Mouse (Mus musculus) limb, embryonic 14.5 days (tissue): ENCODE results near the gene Pde8a. TPM values are rescaled to one million over a fixed set of nuclear protein-coding genes. Genes with fewer than 3 reads are reported as not detected.

Experiments
- ATAC-seq: fragments of 200-750 bp; cut with Nextera tagmentation; 2 replicates; pipeline ENCODE4 v1.8.0; 2017; ENCODE audit warnings: low read depth, moderate number of reproducible peaks, moderate TSS enrichment; ENCODE audit not compliant: low FRiP score
- DNase-seq: peaks from one replicate; pipeline ENCODE4 v3.0.0-alpha.2; 2015; ENCODE audit warnings: low spot score
- H3K27ac ChIP-seq: fragments of 300-500 bp; sonication (generic); replicated peaks from 2 replicates; pipeline ENCODE4 v1.5.1; 2014; ENCODE audit warnings: low read depth, mild to moderate bottlenecking, low read length, moderate library complexity, mixed read lengths
- H3K27me3 ChIP-seq: fragments of 300-500 bp; sonication (generic); 2 replicates; pipeline ENCODE4 v1.6.1; 2014; ENCODE audit warnings: low read length, mixed read lengths; ENCODE audit not compliant: control insufficient read depth, insufficient read depth
- H3K36me3 ChIP-seq: fragments of 300-500 bp; sonication (generic); 2 replicates; pipeline ENCODE4 v1.6.1; 2014; ENCODE audit warnings: mild to moderate bottlenecking, low read length, moderate library complexity, mixed read lengths; ENCODE audit not compliant: control insufficient read depth, insufficient read depth
- H3K4me1 ChIP-seq: fragments of 300-500 bp; sonication (generic); 2 replicates; pipeline ENCODE4 v1.6.1; 2014; ENCODE audit warnings: antibody characterized with exemption, low read length, mixed read lengths; ENCODE audit not compliant: control insufficient read depth, insufficient read depth
- H3K4me2 ChIP-seq: fragments of 300-500 bp; sonication (generic); replicated peaks from 2 replicates; pipeline ENCODE4 v1.6.1; 2014; ENCODE audit warnings: low read depth, mild to moderate bottlenecking, low read length, moderate library complexity; ENCODE audit not compliant: severe bottlenecking
- H3K4me3 ChIP-seq: fragments of 300-500 bp; sonication (generic); replicated peaks from 2 replicates; pipeline ENCODE4 v1.5.1; 2014; ENCODE audit warnings: low read length
- H3K9ac ChIP-seq: fragments of 300-500 bp; sonication (generic); 2 replicates; pipeline ENCODE4 v1.6.1; 2014; ENCODE audit warnings: mild to moderate bottlenecking, low read depth, low read length, moderate library complexity; ENCODE audit not compliant: severe bottlenecking
- H3K9me3 ChIP-seq: fragments of 300-500 bp; sonication (generic); 2 replicates; pipeline ENCODE4 v1.6.1; 2016; ENCODE audit warnings: low read length; ENCODE audit not compliant: control insufficient read depth
- POLR2A ChIP-seq: fragments of 200-500 bp; IDR thresholded peaks from 2 replicates; pipeline ENCODE4 v1.8.0; 2012; ENCODE audit warnings: inconsistent platforms, mild to moderate bottlenecking, moderate library complexity, borderline replicate concordance; ENCODE audit not compliant: insufficient read depth, insufficient read length; ENCODE audit errors: extremely low read depth
- WGBS: fragments of 180-500 bp; shearing (Covaris S2); extraction: QIAGEN DNeasy Blood & Tissue Kit; methylation state at CpG from one replicate; pipeline ENCODE4 v1.1.7; 2014; 5-methylcytosine and 5-hydroxymethylcytosine counted together
- polyA plus RNA-seq, 2 experiments: library from polyadenylated mRNA; depleted of rRNA in 1 of 2; stranded (reverse) in 1 of 2; unstranded in 1 of 2; fragments of >200 nt; fragmentation: Nextera tagmentation in 1 of 2; extraction: Ambion mirVana in 1 of 2; gene quantifications; 2 replicates each; pipeline versions ENCODE4 v1.2.1 to v1.2.3; 2012 to 2014

Gene Pde8a
- polyA plus RNA-seq, 2 experiments: 5.5 to 8.1 TPM

DNA sequence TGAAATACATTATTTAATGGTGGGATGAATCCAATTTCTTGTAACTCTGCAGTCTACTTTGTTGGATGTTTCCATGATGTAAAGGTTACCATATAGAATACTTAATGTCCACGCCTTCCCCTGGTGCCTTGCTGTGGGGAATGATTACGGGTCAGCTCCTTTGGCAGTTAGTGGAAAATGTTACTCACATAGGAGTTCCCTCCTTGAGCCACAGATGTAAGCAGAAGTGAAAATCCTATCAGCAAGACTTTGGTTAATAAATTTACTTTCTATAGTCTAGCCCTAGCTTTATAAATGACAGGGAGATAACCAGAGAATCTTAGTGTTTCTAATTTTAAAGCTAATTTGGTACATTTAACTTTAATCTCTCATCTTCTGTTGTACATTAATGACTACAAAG, 81.8 kb downstream of the Pde8a start:
- ATAC-seq (no peak), DNase-seq (no peak)
- no peak for TF ChIP-seq POLR2A
- WGBS: 77% methylated on average over 2 of the region's 2 CpGs
- Histone ChIP-seq H3K4me3 (no peak overlapping the region), H3K4me1 (peaks cover 7% of the 10 kb centered on the region), H3K27ac (no peak overlapping the region), H3K27me3 (no peaks in the 10 kb centered on the region), H3K9me3 (no peaks in the 10 kb centered on the region), H3K4me2 (no peak overlapping the region), H3K9ac (no peak overlapping the region), H3K36me3 (no peaks in the 10 kb centered on the region)

DNA sequence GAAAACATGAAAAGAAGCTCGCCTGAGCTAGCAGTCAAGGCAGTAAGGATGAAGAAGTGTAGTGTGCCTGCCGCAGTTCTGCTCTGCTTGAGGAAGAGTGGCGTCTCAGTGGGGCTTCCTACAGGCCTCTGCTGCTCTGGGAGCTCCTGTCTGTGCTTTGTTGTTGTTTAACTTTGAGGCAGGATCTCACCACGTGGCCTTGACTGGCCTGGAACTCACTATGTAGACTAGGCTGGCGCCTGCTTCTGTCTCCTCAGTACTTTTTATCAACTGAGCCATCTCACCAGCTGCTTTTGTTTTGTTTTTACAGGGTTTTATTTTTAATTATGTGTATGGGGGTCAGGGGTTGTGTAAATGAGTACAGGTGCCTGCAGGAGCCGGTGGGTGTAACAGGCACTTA, 84.8 kb downstream of the Pde8a start:
- 22% methylated on average over 6 of the region's 6 CpGs for WGBS
- H3K4me1 ChIP-seq: peaks cover 7% of the 10 kb centered on the region
- H3K4me3 ChIP-seq: no peak overlapping the region
- H3K27me3 ChIP-seq: no peaks in the 10 kb centered on the region
- H3K36me3 ChIP-seq: no peaks in the 10 kb centered on the region
- no peak overlapping the region for H3K4me2 ChIP-seq
- no peak overlapping the region for H3K9ac ChIP-seq
- DNase-seq: no peak
- H3K27ac ChIP-seq: no peak overlapping the region
- no peak for ATAC-seq
- TF ChIP-seq POLR2A: no peak
- H3K9me3 ChIP-seq: no peaks in the 10 kb centered on the region

DNA sequence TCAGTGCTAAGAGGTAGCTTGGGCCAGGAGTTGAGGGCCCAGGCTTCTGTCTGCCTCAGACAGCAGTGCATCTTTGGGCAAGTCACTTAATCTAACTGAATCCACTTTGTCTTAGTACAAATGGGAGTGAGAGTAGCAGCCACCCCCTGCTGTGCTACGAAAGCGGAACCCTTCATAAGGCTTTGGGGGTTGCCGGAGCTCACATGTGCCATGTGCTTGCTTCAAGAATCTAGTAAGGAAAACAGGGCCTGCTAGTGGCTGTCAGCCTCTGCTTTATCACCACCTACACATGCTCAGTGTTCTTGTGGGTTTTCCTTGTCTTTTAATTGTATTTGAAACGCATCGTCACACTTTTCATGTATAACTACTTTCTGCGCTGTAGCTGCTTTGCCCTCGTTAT, 87.9 kb downstream of the Pde8a start:
- TF ChIP-seq POLR2A: no peak
- no peaks in the 10 kb centered on the region for H3K36me3 ChIP-seq
- no peak for ATAC-seq
- no peak overlapping the region for H3K4me3 ChIP-seq
- DNase-seq: no peak
- H3K27me3 ChIP-seq: no peaks in the 10 kb centered on the region
- no peak overlapping the region for H3K9ac ChIP-seq
- no peak overlapping the region for H3K4me2 ChIP-seq
- H3K27ac ChIP-seq: no peak overlapping the region
- WGBS: 37% methylated on average over 7 of the region's 7 CpGs
- no peaks in the 10 kb centered on the region for H3K4me1 ChIP-seq
- H3K9me3 ChIP-seq: no peaks in the 10 kb centered on the region

DNA sequence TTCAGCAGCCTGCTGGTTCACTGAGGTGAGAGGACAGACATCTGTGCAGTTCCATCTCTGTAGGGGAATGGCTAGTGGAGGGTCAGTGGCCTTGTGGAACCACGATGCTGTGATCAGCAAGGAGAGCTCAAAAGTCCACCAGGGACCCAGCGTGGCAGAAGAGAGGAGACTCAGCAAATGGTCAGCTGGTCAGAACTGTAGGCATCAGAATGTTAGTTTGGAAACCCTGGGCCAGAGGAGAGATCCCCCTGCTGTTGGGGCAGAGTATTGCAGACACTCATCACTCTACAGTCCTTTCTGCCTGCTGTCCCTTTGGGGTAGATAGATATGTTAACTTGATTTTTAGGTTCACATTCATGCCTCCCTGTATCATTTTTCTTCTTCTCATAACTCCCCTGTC, 90.3 kb downstream of the Pde8a start:
- no peak for DNase-seq
- H3K4me2 ChIP-seq: no peak overlapping the region
- H3K4me1 ChIP-seq: no peaks in the 10 kb centered on the region
- no peak for TF ChIP-seq POLR2A
- H3K36me3 ChIP-seq: no peaks in the 10 kb centered on the region
- no peaks in the 10 kb centered on the region for H3K9me3 ChIP-seq
- no peak overlapping the region for H3K4me3 ChIP-seq
- 87% methylated on average over 2 of the region's 2 CpGs for WGBS
- no peak overlapping the region for H3K27ac ChIP-seq
- no peak for ATAC-seq
- no peak overlapping the region for H3K9ac ChIP-seq
- no peaks in the 10 kb centered on the region for H3K27me3 ChIP-seq

DNA sequence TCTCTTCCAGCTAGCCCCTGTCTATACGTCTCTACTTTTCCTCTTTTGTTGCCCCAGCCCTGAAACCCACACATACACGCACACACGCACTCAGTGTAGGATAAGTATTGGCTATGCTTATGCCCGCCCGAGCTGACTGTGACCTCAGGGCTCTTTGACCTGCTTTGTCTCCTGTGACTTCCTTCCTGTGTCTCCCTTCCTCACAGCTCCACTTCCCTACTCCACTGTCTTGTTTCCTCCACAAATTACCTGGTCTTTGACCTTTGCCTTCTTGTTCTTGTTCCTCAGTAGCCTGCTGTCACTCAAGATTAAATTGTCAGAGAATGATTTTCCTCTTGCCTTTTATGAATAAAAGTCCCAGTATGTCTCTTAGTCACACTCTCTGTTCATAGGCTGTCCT, 90.7 kb downstream of the Pde8a start:
- ATAC-seq: no peak
- H3K9ac ChIP-seq: no peak overlapping the region
- H3K9me3 ChIP-seq: no peaks in the 10 kb centered on the region
- H3K27me3 ChIP-seq: no peaks in the 10 kb centered on the region
- no peaks in the 10 kb centered on the region for H3K36me3 ChIP-seq
- no peak for TF ChIP-seq POLR2A
- H3K4me1 ChIP-seq: no peaks in the 10 kb centered on the region
- no peak overlapping the region for H3K4me2 ChIP-seq
- H3K4me3 ChIP-seq: no peak overlapping the region
- no peak for DNase-seq
- WGBS: 80% methylated on average over 5 of the region's 5 CpGs
- no peak overlapping the region for H3K27ac ChIP-seq

DNA sequence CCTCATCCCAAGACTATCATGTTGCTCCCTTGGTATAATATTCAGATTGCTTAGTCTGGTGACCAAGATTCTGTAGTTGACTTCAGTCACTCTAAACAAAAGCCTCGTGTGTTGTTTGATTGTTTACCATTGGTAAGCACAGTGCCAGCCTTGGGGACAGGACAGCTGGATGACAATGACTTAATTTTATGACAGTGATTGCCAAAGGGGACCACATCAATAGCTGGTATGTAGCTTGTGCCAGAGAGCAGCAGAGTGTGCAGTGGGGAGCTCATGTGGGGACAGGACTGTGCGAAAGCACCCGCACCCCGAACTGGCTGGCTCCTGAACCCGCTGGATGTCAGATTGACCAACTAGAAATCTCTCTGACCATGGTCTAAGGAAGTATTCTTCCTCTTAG, 91.3 kb downstream of the Pde8a start:
- Histone ChIP-seq H3K4me2 (no peak overlapping the region), H3K27ac (no peak overlapping the region), H3K36me3 (no peaks in the 10 kb centered on the region), H3K9ac (no peak overlapping the region), H3K27me3 (no peaks in the 10 kb centered on the region), H3K4me3 (no peak overlapping the region), H3K4me1 (no peaks in the 10 kb centered on the region), H3K9me3 (no peaks in the 10 kb centered on the region)
- no peak for DNase-seq
- 89% methylated on average over 5 of the region's 5 CpGs for WGBS
- no peak for TF ChIP-seq POLR2A
- ATAC-seq: no peak
